Mouse (Mus musculus): ENCODE data around the gene Fkbp3.

DNA sequence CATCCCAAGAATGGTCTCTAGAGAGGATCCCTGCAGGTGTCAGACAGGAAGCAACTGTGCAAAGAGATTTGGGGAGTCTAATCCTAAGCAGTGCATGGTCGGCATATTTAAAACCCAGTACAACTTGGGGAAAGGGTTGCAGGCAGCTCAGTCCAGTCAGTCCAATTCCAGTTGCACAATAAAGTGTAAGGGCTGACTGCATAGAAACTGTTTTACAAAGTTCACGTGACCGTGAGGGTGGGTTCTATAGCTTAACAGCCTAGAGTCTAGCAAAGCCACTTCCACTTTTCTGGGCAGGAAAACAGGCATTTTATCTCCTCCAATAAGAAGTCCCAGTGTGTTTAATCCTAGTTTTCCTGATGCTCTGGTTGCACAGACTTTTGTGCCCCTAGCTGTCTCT is 37.7 kb upstream of the Fkbp3 start:
- TF ChIP-seq GATA1 (IDR thresholded peaks at IDR 0.05; ENCODE audit: low read length) (no peak), TAL1 (IDR thresholded peaks at IDR 0.05; ENCODE audit: low read length) (no peak)
